Mouse (Mus musculus) T-helper 2 cell (primary cell): ENCODE results near the gene Rnf183.

Source experiments
- in situ Hi-C: fragments of 300-600 bp; cut with MboI, MseI; formaldehyde crosslinking; loops from one replicate; pipeline ENCODE4 v1.15.1; 2025; ENCODE audit warnings: high pct_unique_total_duplicates

The Rnf183 gene

GRCm38 (mm10) chr4:62384159-62384558 lies 50.9 kb downstream of the Rnf183 start:
- in situ Hi-C loops, result no loop called here

DNA sequence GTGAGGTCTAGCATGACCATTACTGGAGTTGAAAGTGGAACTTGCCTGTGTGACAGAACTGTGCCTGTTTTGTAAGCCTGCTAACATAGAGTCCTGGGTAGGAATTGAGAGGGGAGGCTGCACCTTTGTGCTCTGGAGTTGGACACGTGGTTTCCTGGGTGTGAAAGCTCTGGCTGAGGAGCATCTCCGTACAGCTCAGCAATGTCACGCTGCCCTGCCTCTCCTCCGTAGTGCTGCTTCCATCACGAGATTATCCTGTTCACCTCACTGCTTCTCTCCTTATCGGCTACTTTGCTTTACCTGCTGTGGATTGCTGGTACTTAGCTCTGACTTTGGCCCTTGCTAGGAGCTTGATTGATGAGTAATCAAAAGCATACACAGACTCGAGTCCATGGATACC lies 51.3 kb downstream of the Rnf183 start:
- in situ Hi-C loops, result no loop called here

GRCm38 (mm10) chr4:62383207-62383606 lies 51.8 kb downstream of the Rnf183 start:
- in situ Hi-C loops, result no loop called here

GRCm38 (mm10) chr4:62379724-62380381 lies 55.2 kb downstream of the Rnf183 start:
- in situ Hi-C loops, result no loop called here
